Mouse (Mus musculus): ENCODE data around the gene Unc79. TPM values are rescaled to one million over a fixed set of nuclear protein-coding genes. Genes with fewer than 3 reads are reported as not detected.

Gene Unc79
- polyA plus RNA-seq, 1 experiment from 2014 or later: 7.6 TPM

DNA sequence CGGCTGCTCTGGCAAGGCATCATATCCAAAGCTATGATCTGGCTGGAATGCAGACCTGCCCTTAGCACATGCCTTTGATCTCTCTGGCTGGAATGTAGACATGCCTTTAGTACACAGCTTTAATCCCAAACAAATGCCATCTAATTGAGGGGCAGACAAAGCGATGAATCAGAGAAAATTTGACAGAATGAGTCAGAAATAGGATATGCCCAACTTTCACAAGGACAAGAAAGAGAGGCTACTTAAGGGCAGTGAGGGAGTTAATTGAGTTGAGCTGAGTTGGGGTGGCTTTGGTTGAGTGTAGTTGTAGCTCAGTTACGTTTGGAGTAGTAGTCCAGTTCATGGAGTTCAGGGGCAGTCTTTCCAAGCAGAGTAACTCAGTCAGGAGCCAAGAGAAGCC lies 12.4 kb downstream of the Unc79 start:
- no peak for ATAC-seq (ENCODE audit: low FRiP score)
- no peak overlapping the region for H3K4me3 ChIP-seq
- H3K4me2 ChIP-seq: no peak overlapping the region
- H3K36me3 ChIP-seq: no peaks in the 10 kb centered on the region
- H3K9me3 ChIP-seq: no peaks in the 10 kb centered on the region
- WGBS: 80% methylated on average over 3 of the region's 3 CpGs
- peaks cover 12% of the 10 kb centered on the region for H3K4me1 ChIP-seq (replicated peaks)
- no peak overlapping the region for H3K27ac ChIP-seq
- H3K27me3 ChIP-seq: 0 out of 2 replicates have a peak, but pooled peaks cover 3% of the 10 kb centered on the region
- H3K9ac ChIP-seq: no peak overlapping the region

DNA sequence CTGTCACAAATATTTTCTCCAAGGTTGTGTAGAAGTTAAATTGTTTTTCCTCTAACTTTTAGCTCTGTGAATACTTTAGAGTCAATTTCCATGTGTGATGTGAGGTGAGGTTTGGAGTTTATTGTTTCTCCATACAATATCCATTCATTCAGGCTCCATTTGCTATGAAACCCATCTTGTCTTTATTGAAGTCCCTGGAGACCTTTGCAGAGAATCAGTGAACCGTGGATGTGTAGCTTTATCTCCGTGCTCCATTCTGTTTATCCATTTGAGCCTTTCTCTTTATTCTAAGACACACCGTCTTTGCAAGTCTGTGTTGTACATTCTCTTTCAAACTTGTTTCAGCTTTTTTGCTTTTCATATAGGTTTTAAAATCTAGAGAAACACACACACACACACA lies 15.8 kb downstream of the Unc79 start:
- H3K27ac ChIP-seq: no peak overlapping the region
- WGBS: 16% methylated on average over 3 of the region's 3 CpGs
- ATAC-seq (ENCODE audit: low FRiP score): no peak
- peaks cover 16% of the 10 kb centered on the region for H3K4me1 ChIP-seq (replicated peaks)
- H3K27me3 ChIP-seq: no peaks in the 10 kb centered on the region
- H3K9me3 ChIP-seq: no peaks in the 10 kb centered on the region
- H3K9ac ChIP-seq: no peak overlapping the region
- H3K4me3 ChIP-seq: no peak overlapping the region
- no peak overlapping the region for H3K4me2 ChIP-seq
- H3K36me3 ChIP-seq: no peaks in the 10 kb centered on the region

DNA sequence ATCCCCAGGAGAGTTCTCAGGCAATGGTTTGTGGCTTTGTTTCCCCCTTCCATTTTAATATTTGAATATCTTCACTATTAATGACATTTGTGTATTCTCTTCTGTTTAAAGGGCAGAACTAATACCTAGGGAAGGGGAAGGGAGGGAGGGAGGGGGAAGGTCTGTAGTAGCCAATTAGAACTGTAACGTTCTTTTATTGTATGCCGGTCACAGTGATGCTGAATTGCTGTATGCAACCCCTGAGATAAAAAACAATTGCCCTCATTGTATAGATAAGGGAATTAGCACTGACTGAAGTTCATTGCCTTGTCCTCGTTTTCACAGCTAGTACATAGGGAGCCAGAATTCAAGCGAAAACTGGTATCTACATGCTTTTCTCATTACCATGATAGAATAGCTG lies 31.9 kb downstream of the Unc79 start:
- Histone ChIP-seq H3K4me1 (replicated peaks) (peaks cover 38% of the 10 kb centered on the region), H3K9me3 (no peaks in the 10 kb centered on the region), H3K27ac (peak overlapping the region; percentile 48; the same call in 1 of the 2 replicates), H3K9ac (peak overlapping the region; percentile 2; the same call in 1 of the 2 replicates), H3K4me3 (no peak overlapping the region), H3K4me2 (no peak overlapping the region), H3K36me3 (no peaks in the 10 kb centered on the region), H3K27me3 (no peaks in the 10 kb centered on the region)
- peak; percentile 40; the same call in 1 of the 2 replicates for ATAC-seq (ENCODE audit: low FRiP score)
- WGBS: 30% methylated on average over 4 of the region's 4 CpGs

DNA sequence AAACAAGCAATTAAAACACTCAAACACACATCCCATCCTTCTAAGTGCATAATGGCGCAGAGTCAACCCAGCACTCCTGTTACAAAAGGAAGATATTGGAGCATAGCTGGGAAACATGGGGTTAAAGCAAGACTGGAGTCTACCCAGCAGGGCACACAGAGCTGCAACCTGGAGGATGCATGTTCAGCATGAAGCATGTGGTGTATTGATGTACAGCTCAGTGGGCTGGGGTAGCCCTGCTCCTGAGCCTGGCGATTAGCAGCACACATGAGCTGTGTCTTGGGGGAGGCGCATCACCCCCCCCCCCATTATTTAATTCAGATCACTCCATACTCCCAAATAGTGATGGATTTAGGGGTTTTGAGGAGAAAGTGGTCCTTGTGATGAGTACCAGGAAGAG lies 32.9 kb downstream of the Unc79 start:
- WGBS: 93% methylated on average over 3 of the region's 3 CpGs
- Histone ChIP-seq H3K27me3 (no peaks in the 10 kb centered on the region), H3K4me1 (replicated peaks) (peaks cover 38% of the 10 kb centered on the region), H3K4me3 (no peak overlapping the region), H3K9me3 (no peaks in the 10 kb centered on the region), H3K27ac (no peak overlapping the region), H3K4me2 (no peak overlapping the region), H3K36me3 (no peaks in the 10 kb centered on the region), H3K9ac (no peak overlapping the region)
- peak; percentile 69; the same call in 1 of the 2 replicates for ATAC-seq (ENCODE audit: low FRiP score)

DNA sequence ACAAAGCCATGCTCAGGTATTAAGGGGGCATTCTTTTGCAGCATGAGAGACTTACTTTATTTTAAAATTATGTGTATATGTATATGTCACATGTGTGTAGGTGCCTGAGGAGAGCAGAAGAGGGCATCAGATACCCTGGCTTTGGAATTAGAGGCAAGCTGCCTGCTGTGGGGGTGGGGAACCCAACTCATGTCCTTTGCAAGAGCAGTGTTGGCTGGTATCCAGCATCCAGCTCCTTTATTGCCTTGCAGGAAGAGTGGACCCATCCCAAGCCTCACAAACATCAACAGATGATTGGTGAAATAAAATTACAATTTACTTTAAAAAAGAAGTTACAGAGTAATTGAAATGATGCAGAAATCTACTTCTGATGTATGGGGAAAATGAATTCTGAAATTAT lies 36.7 kb downstream of the Unc79 start:
- Histone ChIP-seq H3K36me3 (no peaks in the 10 kb centered on the region), H3K27ac (no peak overlapping the region), H3K4me1 (replicated peaks) (peaks cover 23% of the 10 kb centered on the region), H3K4me2 (no peak overlapping the region), H3K9ac (no peak overlapping the region), H3K9me3 (no peaks in the 10 kb centered on the region), H3K4me3 (no peak overlapping the region), H3K27me3 (no peaks in the 10 kb centered on the region)
- no peak for ATAC-seq (ENCODE audit: low FRiP score)

DNA sequence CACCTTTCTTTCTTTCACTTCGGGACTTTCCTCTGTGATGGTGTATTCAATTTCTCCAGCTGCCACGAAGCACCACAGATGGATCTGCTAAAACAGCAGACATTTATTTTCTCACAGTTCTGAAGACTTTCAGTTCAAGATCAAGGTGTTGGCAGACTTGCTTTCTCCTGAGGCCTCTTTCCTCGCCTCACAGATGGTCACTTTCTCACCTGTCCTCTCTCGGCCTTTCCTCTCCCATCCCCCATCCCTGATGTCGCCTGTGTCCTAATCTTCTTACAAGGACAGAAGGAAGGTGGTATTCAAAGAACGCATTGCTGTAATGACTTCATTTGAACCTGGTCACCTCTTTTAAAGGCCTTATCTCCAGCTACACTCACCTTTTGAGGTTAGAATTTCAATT lies 39.1 kb downstream of the Unc79 start:
- no peak overlapping the region for H3K9ac ChIP-seq
- ATAC-seq (ENCODE audit: low FRiP score): no peak
- H3K4me2 ChIP-seq: no peak overlapping the region
- H3K9me3 ChIP-seq: no peaks in the 10 kb centered on the region
- no peaks in the 10 kb centered on the region for H3K27me3 ChIP-seq
- H3K27ac ChIP-seq: no peak overlapping the region
- H3K4me1 ChIP-seq (replicated peaks): peaks cover 4% of the 10 kb centered on the region
- 84% methylated on average over 6 of the region's 6 CpGs for WGBS
- H3K4me3 ChIP-seq: no peak overlapping the region
- peaks cover 10% of the 10 kb centered on the region for H3K36me3 ChIP-seq

DNA sequence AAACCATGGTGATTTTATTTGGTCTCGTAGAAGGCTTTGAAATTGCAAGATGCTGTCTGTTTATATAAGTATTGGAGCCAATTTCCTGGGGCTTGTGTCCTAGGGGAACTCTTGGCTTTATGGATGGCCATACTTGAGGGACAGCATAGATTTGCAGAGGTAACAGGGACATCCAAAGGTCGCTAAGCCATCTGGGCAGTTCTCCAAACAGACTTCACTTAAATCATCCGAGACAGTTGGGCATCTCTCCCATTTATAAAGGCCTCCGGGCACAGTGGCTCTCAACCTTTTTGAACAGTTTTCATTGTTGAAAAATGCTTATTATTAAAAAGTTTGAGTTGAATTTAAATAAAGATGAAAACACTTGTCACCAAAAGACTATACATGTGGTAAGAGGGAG lies 59.8 kb downstream of the Unc79 start:
- no peak for ATAC-seq (ENCODE audit: low FRiP score)
- no peak overlapping the region for H3K4me3 ChIP-seq

DNA sequence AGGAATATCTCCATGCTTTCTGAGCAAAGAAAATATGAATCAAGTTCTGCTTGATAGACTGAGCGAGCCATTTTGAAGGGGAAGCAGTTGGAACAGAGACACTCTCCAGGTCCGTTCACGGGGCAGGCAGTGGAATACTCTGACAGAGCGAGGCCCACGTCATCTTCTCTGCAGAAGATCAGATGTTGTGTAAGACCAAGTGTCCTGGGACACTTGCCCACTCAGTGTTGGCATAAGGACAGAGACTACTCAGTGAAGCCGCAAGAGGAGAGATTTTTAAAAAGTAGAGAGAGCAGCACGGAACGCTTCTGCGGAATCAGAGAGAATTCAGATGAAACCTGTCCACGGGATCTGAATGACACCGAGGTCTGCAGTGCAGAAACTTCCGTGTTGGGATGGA lies 69.5 kb downstream of the Unc79 start:
- H3K27me3 ChIP-seq: no peaks in the 10 kb centered on the region
- no peak overlapping the region for H3K4me3 ChIP-seq
- H3K27ac ChIP-seq: no peak overlapping the region
- no peak overlapping the region for H3K9ac ChIP-seq
- no peak for ATAC-seq (ENCODE audit: low FRiP score)
- no peak overlapping the region for H3K4me2 ChIP-seq
- H3K4me1 ChIP-seq (replicated peaks): no peaks in the 10 kb centered on the region
- WGBS: 97% methylated on average over 12 of the region's 12 CpGs
- H3K9me3 ChIP-seq: no peaks in the 10 kb centered on the region
- H3K36me3 ChIP-seq: peaks cover 46% of the 10 kb centered on the region

More for the DNA sequence above, 59.8 kb downstream of the Unc79 start:
- peaks cover 9% of the 10 kb centered on the region; the same call in 1 of the 2 replicates for H3K4me1 ChIP-seq (replicated peaks)
- H3K9ac ChIP-seq: no peak overlapping the region
- 54% methylated on average over 4 of the region's 4 CpGs for WGBS
- peaks cover 24% of the 10 kb centered on the region for H3K36me3 ChIP-seq
- no peak overlapping the region for H3K4me2 ChIP-seq
- no peaks in the 10 kb centered on the region for H3K27me3 ChIP-seq
- H3K27ac ChIP-seq: no peak overlapping the region
- H3K9me3 ChIP-seq: no peaks in the 10 kb centered on the region

DNA sequence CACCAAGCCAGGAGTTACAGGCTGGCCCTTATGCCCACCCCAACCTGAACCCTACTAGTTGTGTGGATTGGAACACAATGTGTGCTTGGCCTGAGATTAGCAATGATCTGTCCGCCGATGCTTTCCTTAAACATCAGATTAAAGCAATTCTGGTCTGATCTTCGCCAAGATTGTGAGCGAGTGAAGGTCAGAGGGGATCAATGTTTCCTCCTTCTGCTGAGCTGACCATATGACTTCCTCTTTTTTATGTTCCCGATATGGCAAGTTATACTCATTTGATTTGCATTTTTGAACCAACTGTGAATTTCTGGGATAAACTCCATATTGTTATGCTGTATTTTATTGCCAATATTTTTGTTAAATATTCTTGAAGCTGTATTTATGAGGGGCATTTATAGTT lies 88.0 kb downstream of the Unc79 start:
- no peak overlapping the region for H3K9ac ChIP-seq
- no peaks in the 10 kb centered on the region for H3K4me1 ChIP-seq (replicated peaks)

DNA sequence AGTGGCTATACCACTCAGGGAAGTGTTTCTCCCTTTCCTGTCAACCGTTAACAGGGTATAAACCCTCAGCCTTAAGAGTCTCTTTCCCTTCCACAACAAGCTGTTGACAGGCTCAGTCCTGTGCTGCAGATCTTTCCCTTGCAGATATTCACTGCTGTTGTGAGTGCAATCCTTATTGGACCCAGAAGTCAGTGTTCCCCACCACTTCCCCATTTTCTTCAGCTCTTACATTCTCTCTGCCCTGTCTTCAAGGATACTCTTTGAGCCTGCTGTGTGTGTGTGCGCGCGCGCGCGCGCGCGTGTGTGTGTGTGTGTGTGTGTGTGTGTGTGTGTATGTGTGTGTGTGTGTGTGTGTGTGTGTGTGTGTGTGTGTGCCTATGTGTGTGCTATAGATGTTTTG lies 90.7 kb downstream of the Unc79 start:
- Histone ChIP-seq H3K36me3 (peaks cover 8% of the 10 kb centered on the region), H3K27ac (no peak overlapping the region), H3K27me3 (no peaks in the 10 kb centered on the region), H3K4me1 (replicated peaks) (no peaks in the 10 kb centered on the region; the same call in 1 of the 2 replicates), H3K9me3 (no peaks in the 10 kb centered on the region), H3K4me3 (no peak overlapping the region), H3K9ac (no peak overlapping the region), H3K4me2 (no peak overlapping the region)
- no peak for ATAC-seq (ENCODE audit: low FRiP score)
- 94% methylated on average over 10 of the region's 10 CpGs for WGBS

More for the DNA sequence above, 88.0 kb downstream of the Unc79 start:
- no peak overlapping the region for H3K4me3 ChIP-seq
- WGBS: 88% methylated on average over 5 of the region's 5 CpGs
- H3K4me2 ChIP-seq: no peak overlapping the region
- ATAC-seq (ENCODE audit: low FRiP score): no peak
- H3K9me3 ChIP-seq: no peaks in the 10 kb centered on the region
- H3K36me3 ChIP-seq: no peaks in the 10 kb centered on the region
- no peak overlapping the region for H3K27ac ChIP-seq
- no peaks in the 10 kb centered on the region for H3K27me3 ChIP-seq

DNA sequence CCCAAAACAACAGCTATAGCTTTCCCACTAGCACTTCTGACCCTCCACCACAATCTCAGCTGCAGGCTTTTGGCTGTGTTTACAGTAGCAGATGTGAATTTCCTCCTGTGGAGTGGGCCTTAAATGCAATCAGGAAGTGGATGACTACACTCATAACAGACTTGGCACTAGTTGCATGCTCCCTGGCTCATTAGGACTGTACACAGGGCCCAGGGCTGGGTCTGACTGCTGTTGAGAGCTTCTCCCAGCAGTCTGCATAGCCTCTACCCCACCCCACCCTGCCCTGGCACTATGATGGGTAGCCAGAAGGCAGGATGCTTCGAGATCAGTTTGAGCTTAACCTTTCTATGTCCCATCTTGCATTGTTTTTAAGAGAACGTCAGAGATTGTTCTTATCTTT lies 91.5 kb downstream of the Unc79 start:
- no peak overlapping the region for H3K27ac ChIP-seq
- no peak overlapping the region for H3K4me2 ChIP-seq
- no peak overlapping the region for H3K9ac ChIP-seq
- no peaks in the 10 kb centered on the region for H3K9me3 ChIP-seq
- H3K27me3 ChIP-seq: no peaks in the 10 kb centered on the region
- no peak for ATAC-seq (ENCODE audit: low FRiP score)
- H3K36me3 ChIP-seq: peaks cover 8% of the 10 kb centered on the region
- H3K4me3 ChIP-seq: no peak overlapping the region
- no peaks in the 10 kb centered on the region; the same call in 1 of the 2 replicates for H3K4me1 ChIP-seq (replicated peaks)
- 87% methylated on average over 2 of the region's 2 CpGs for WGBS

DNA sequence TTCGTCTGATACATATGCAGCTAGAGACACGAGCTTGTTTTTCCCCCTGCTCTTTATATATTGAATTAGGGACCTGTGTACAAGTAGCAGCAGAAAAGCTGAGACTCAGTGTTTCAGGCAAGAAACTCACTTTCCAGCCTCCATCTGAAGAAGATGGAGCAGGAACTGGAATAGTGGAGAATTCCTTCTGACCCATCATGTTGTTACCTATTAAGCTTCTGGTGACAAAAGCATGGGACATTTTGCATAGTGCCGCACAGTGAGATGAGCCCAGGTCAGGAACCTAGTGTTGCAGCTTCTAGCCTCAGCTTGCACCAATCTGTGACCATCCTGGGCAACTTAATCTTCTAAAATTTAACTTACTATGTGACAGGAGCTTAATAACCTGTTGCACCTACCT lies 92.7 kb downstream of the Unc79 start:
- Histone ChIP-seq H3K4me1 (replicated peaks) (no peaks in the 10 kb centered on the region; the same call in 1 of the 2 replicates), H3K4me3 (no peak overlapping the region), H3K27me3 (no peaks in the 10 kb centered on the region), H3K36me3 (peaks cover 8% of the 10 kb centered on the region), H3K9me3 (no peaks in the 10 kb centered on the region), H3K27ac (no peak overlapping the region), H3K9ac (no peak overlapping the region), H3K4me2 (no peak overlapping the region)
- WGBS: 94% methylated on average over 3 of the region's 3 CpGs
- no peak for ATAC-seq (ENCODE audit: low FRiP score)

DNA sequence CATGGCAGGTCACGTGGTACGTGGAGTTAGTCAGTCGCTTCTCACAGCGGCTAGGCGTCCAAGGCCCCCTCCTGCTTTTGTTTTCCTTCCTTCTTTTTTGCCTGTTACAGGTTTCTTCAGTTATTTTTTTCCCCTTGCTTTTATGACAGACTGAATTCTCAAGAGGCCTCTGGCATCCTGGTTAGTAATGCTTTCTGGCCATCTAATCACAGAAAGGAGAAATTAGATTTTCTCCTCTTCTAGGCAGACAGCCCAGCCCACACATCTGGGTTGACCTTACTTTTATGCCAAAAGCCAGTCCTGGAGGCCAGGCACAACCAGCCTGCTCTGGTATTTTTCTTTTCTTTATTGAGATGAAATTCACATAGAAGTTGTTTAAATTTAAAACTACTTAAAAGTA lies 94.1 kb downstream of the Unc79 start:
- no peaks in the 10 kb centered on the region for H3K27me3 ChIP-seq
- no peaks in the 10 kb centered on the region; the same call in 1 of the 2 replicates for H3K4me1 ChIP-seq (replicated peaks)
- H3K9ac ChIP-seq: no peak overlapping the region
- H3K4me3 ChIP-seq: no peak overlapping the region
- 89% methylated on average over 5 of the region's 5 CpGs for whole genome bisulfite sequencing
- ATAC-seq (ENCODE audit: low FRiP score): no peak
- H3K27ac ChIP-seq: no peak overlapping the region
- no peak overlapping the region for H3K4me2 ChIP-seq
- no peaks in the 10 kb centered on the region for H3K9me3 ChIP-seq
- peaks cover 19% of the 10 kb centered on the region for H3K36me3 ChIP-seq

All from hindbrain, embryonic 13.5 days (tissue).